Mouse (Mus musculus): Measurements from ENCODE around the gene 2410004P03Rik. TPM values are rescaled to one million over a fixed set of nuclear protein-coding genes. Genes with fewer than 3 reads are reported as not detected.

The 2410004P03Rik gene
- total RNA-seq (2021), result under 1 TPM; 0.18 to 0.25 TPM

GRCm38 (mm10) chr12:17011100-17011870 is at the start of gene 2410004P03Rik:
2410004P03Rik (minus strand) TSS chr12:17011727.
- intact Hi-C loops (cut with DNase I), result loop anchor here (1.0 to 5.0 kb wide), 2 partner anchors 203 to 294 kb away; no protein-coding TSS in a partner anchor
- DNase-seq (ENCODE audit: low spot score), result peak; percentile 56

DNA sequence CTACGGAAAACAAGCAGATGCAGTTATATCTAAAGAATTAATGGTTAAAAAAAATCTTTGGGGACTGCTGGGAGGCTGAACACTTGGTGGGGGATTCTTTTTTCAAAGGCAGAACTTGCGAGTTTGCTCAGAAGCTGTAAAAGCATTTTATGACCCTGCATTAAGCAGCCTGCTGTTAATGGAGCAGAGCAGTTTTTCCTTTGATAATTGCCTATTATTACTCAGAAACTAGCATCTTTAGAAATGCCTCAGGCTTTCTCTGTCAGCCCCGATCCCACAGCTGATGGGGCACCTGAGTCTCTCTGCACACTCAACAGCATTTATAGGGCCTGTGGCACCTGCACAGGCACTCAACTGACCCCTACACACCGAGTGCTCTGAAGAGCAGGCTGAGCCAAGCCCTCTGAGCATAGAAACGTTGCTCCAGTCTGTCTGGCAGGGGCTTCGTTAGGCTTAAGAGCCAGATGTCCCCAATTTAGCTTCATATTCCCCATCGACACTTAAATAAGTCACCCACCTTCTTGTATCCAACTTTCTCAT is 49.7 kb upstream of the 2410004P03Rik start:
- intact Hi-C loops (cut with DNase I), result no loop called here

DNA sequence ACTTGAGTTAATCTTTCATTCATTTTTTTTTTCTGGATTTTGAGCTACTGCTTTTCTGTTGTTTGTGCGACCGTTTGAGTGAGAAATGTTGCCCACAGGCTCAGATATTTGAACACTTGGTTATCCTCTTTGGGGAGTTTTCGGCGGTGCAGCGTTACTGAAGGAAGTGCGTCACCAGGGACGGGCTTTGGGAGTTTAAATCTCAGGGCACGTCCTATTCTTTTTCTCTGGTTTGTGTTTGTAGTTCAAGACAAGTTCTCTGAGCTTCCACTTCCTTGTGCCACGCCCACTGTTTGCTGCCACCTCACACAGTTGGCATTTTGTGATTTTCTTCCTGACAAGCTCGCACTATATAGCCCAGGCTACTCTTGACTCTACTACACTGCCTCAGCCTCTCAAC is 47.0 kb upstream of the 2410004P03Rik start:
- intact Hi-C loops (cut with DNase I), result no loop called here
- no peak for DNase-seq (ENCODE audit: low spot score)

More for the DNA sequence above, 49.7 kb upstream of the 2410004P03Rik start:
- no peak for DNase-seq (ENCODE audit: low spot score)

DNA sequence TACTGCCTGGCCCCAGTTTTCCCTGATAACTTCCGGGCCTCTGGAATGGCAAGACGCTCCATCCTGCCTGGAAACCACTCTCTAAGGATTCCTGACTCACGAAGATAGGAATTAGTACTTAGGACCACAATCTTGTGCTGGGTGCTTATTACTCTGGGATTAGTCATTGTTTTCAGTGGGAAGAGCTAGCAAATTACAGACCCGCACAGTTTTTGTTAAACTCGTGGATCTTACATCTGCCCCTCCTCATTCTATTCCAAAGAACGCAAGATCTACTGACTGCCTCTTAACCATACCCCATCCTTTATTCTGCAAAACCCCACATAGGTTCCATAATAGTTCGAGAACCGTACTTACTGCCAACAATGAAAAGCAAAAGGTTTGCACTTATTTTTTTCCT is 45.6 kb upstream of the 2410004P03Rik start:
- intact Hi-C loops (cut with DNase I), result no loop called here
- DNase-seq (ENCODE audit: low spot score), result no peak

- DNase-seq (ENCODE audit: low spot score), result no peak
- intact Hi-C loops (cut with DNase I), result no loop called here
Observed at GRCm38 (mm10) chr12:17055766-17056165, 44.2 kb upstream of the 2410004P03Rik start.

DNA sequence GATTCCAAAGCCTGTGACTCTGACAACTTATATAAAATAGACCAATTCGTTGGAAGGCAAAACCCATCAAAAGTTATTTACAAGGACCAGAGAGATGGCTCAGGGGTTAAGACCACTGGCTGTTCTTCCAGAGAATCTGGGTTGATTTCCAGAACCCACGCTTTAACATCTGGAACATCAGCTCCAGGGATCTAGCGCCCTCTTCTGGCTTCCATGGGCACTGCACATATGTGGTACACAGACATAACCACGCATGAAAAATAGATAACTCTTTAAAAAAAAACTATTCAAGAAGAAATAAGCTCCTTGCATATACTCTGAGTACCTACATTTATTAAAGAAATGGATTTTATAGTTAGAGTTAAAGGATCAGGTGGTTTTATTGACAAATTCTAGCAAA is 43.2 kb upstream of the 2410004P03Rik start:
- intact Hi-C loops (cut with DNase I), result no loop called here

DNA sequence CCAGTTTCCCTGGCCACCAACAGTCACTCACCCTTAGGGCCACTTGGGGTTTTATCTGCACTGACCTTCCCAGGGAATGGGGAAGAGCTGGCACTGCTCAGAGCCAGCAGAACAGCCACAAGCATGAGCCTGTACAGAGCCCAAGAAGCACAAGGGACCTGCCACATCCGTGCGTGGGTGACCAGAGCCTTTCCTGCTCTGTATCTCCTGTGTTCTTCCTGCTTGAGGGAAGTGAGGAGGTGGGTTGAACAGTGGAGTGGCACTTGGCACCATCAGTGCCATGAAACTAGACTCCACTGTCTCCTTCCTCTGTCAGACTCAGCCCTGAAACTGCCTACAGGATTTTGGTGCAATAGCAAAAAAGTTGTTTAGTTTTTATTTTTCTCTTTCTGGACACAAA is 41.1 kb upstream of the 2410004P03Rik start:
- intact Hi-C loops (cut with DNase I), result no loop called here
- DNase-seq (ENCODE audit: low spot score), result no peak

More for the DNA sequence above, 43.2 kb upstream of the 2410004P03Rik start:
- DNase-seq (ENCODE audit: low spot score), result no peak

DNA sequence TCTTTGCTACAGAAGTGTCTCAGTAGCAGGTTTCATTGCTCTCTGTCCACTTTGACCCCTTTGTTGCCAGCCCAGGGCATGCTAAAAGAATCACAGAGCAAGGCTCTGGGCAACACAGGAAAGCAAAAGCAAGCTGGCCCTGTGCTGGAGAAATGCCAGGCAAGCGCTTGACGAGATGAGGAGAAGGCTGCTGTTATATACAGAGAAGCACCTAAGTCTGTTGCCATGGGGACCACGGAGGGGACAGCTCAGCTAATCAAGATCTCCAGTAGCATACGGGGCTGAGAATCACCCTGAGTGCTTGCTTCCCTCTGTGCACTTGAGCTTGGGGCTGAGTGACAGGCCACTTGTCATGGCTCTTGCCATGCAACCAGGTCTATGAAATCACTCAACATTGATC is 39.5 kb upstream of the 2410004P03Rik start:
- no peak for DNase-seq (ENCODE audit: low spot score)
- intact Hi-C loops (cut with DNase I), result no loop called here

GRCm38 (mm10) chr12:17049796-17050195 is 38.3 kb upstream of the 2410004P03Rik start:
- intact Hi-C loops (cut with DNase I), result no loop called here
- DNase-seq (ENCODE audit: low spot score), result no peak

DNA sequence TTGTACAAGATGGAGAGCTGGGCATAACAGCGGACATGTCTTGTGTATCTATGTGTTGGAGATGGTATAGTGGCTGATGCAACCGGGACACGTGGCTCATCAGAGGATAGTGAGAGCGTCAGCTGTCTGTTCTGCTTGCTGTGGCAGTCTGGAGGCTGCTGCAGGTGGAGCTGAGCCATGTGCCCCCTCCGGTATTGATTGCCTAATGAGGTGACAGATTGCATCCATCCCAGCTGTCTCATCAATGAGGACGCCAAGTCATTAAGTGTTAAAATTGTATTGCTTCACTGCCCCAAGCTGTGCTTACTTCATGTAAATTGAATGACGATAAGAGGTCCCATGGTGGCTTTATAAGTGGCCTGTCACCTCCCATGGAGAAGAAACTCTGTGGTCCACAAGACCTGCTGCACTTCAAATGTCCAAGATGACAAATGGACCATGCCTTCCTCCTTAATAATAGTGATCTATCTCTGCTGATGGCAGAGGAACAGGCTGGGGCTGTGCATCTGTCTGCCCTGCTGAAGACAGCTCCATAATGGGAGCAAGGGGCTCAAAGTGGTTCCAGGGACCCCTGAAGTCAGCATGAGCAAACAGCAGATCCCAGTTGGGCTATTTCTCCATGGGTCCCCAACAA is 37.6 kb upstream of the 2410004P03Rik start:
- intact Hi-C loops (cut with DNase I), result no loop called here
- no peak for DNase-seq (ENCODE audit: low spot score)

GRCm38 (mm10) chr12:17043311-17043710 is 31.8 kb upstream of the 2410004P03Rik start:
- DNase-seq (ENCODE audit: low spot score), result no peak
- intact Hi-C loops (cut with DNase I), result no loop called here

- DNase-seq (ENCODE audit: low spot score), result no peak
- intact Hi-C loops (cut with DNase I), result no loop called here
Observed at GRCm38 (mm10) chr12:17040567-17040966, 29.0 kb upstream of the 2410004P03Rik start.

- DNase-seq (ENCODE audit: low spot score), result no peak
- intact Hi-C loops (cut with DNase I), result loop anchor here (10.0 kb wide), 1 partner anchor 185 kb away; no protein-coding TSS in a partner anchor
Observed at GRCm38 (mm10) chr12:17039415-17039814, 27.9 kb upstream of the 2410004P03Rik start.

- intact Hi-C loops (cut with DNase I), result loop anchor here (10.0 kb wide), 1 partner anchor 187 kb away; no protein-coding TSS in a partner anchor
- no peak for DNase-seq (ENCODE audit: low spot score)
Observed at GRCm38 (mm10) chr12:17038246-17038645, 26.7 kb upstream of the 2410004P03Rik start.

DNA sequence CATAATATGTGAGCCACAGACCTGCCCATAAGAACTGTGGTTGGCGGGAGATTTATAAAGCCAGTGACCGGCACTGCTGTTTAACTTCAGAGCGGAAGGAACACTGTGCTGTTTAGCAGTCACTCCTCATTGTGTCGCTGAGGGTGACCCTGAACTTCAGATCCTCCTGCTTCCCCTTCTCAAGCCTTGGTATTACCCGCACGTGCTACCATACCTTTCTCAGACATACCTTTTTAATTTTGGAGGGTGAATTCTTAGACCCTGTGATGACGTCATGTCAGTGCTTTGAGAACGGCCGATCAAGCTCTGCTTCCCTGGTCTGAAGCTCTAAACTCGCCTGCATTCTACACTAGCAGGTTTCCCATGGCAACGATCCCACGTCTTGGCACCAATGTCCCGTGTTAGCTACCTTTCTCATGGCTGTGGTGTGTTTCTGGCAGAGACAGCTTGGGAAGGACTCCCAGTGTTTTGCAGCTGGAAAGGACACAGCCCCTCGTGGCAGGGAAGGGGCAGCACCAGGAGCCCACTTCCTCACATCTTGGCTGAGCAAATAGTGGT is 25.6 kb upstream of the 2410004P03Rik start:
- DNase-seq (ENCODE audit: low spot score), result no peak
- intact Hi-C loops (cut with DNase I), result loop anchor here (10.0 kb wide), 1 partner anchor 188 kb away; no protein-coding TSS in a partner anchor

GRCm38 (mm10) chr12:17036532-17036931 is 25.0 kb upstream of the 2410004P03Rik start:
- DNase-seq (ENCODE audit: low spot score), result no peak
- intact Hi-C loops (cut with DNase I), result loop anchor here (10.0 kb wide), 1 partner anchor 188 kb away; no protein-coding TSS in a partner anchor

DNA sequence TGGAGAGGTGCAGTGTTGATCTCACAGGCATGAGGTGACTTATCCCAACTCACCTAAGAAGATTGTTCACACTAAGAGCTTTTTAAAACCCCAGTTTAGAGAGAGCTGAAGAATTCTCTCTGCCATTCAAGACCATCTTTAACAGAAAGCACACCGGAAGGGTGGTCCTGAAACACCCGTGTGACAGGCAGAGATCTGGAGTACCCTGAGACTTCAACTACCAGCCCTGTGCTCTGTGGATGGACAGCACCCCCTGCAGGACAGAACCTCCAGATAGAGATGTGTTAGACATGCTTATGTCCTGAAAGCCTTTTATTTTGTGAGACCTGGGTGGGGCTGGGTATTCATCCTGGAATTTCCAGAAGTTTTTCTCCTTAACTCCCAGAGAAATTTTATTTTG is 23.6 kb upstream of the 2410004P03Rik start:
- intact Hi-C loops (cut with DNase I), result loop anchor here (10.0 kb wide), 1 partner anchor 190 kb away; no protein-coding TSS in a partner anchor
- no peak for DNase-seq (ENCODE audit: low spot score)

DNA sequence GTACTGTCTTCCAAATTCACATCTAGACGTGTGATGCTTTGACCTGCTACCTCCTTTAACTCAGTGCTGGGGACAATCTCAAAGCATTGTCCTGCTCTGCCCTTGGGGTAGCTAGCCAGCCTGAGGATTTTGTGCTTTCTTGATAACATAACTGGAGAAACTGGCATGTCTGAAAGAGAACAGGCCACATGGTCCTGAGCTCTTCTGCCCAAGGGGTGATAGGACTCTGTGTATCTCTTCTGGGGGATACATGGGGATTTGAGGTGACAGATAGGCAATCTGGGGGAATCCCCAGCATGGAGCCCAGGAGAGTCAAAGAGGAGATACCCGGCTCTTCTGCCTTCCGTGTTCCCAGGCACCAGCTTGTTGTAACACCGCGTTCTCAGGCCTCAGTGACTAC is 23.1 kb upstream of the 2410004P03Rik start:
- no peak for DNase-seq (ENCODE audit: low spot score)
- intact Hi-C loops (cut with DNase I), result loop anchor here (10.0 kb wide), 1 partner anchor 190 kb away; no protein-coding TSS in a partner anchor

GRCm38 (mm10) chr12:17033464-17033841 is 21.9 kb upstream of the 2410004P03Rik start:
- no peak for DNase-seq (ENCODE audit: low spot score)
- intact Hi-C loops (cut with DNase I), result loop anchor here (1.0 to 10.0 kb wide), 2 partner anchors 191 to 224 kb away; no protein-coding TSS in a partner anchor

Measured in heart, postnatal 25 days (tissue).